Mouse (Mus musculus) erythroid progenitor cell, adult 5-6 weeks (primary cell): ENCODE results near the gene Slco1a5. TPM values are rescaled to one million over a fixed set of nuclear protein-coding genes. Genes with fewer than 3 reads are reported as not detected.
"Not testable (repeated sequence)": the region's sequence is repeated elsewhere in the genome, so short reads cannot be mapped to it uniquely, and the experiment has no call there.

Experiments used
- ATAC-seq: replicated peaks from 2 replicates; pipeline ENCODE4 v1.8.0; 2016; ENCODE audit warnings: moderate number of reproducible peaks, mild to moderate bottlenecking, moderate TSS enrichment, inconsistent platforms; ENCODE audit not compliant: poor library complexity, low FRiP score, severe bottlenecking
- total RNA-seq, 2 experiments: library from RNA; stranded (forward) in 1 of 2; stranded (reverse) in 1 of 2; fragments of 150-400 nt in 1 of 2; fragments of 186-747, 209-891 nt in 1 of 2; gene quantifications; 2 replicates each; pipeline versions ENCODE4 v1.2.3 to v1.2.4; 2015 to 2017; ENCODE audit warnings: low replicate concordance in 2 of 2

The Slco1a5 gene
- total RNA-seq, 2 experiments from 2014 or later: not detected

- ATAC-seq: no peak
These were observed 17.7 kb downstream of the Slco1a5 start for GRCm38 (mm10) chr6:142305076-142305475.

- ATAC-seq: no peak
These were observed 24.7 kb downstream of the Slco1a5 start, which contains the start of gene Iapp for GRCm38 (mm10) chr6:142298098-142298497. Iapp (plus strand) TSS chr6:142298423.

- no peak for ATAC-seq
These were observed 33.2 kb downstream of the Slco1a5 start for GRCm38 (mm10) chr6:142289413-142290118.

GRCm38 (mm10) chr6:142275721-142276442 is 46.9 kb downstream of the Slco1a5 start:
- ATAC-seq: no peak

GRCm38 (mm10) chr6:142250738-142251307 is 72.0 kb downstream of the Slco1a5 start:
- not testable (repeated sequence) for ATAC-seq

DNA sequence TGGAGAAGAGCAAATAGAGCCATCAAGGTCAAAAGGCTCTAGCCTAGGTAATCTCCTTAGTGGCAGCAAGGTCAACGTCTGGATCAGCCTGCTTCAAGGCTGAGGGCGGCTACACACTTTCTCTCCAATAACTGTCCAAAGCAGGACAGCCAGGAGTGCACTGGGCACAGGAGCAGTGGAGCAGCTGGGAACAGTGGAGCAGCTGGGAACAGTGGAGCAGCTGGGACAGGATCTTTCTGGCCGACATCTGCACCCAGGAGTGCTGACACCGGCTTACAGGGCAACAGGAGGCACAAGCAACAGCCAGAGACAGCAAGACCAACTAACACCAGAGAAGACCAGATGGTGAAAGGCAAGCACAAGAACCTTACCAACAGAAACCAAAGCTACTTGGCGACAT is 77.7 kb downstream of the Slco1a5 start:
- ATAC-seq: no peak

- no peak for ATAC-seq
These were observed 83.3 kb downstream of the Slco1a5 start for GRCm38 (mm10) chr6:142239468-142239867.

GRCm38 (mm10) chr6:142220138-142220537 is 102.6 kb downstream of the Slco1a5 start:
- ATAC-seq: no peak

DNA sequence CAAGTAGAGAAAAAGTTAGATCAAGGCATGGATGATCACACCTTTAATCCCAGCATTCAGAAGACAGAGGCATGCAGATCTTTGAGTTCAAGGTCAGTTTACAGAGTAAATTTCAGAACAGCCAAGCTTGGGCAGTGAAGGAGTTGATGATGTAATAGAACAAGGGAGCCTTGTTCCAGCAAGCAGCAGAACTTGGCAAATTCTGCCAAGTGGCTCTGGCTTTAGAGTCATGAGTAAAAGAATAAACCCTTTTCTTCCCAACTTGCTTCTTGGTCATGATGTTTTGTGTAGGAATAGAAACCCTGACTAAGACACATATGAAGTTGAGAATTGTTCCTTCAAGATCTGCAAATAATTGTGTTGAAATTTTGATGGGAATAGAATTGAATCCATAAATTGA is 111.0 kb downstream of the Slco1a5 start:
- ATAC-seq: no peak

- no peak for ATAC-seq
These were observed 113.0 kb downstream of the Slco1a5 start for GRCm38 (mm10) chr6:142209749-142210148.

DNA sequence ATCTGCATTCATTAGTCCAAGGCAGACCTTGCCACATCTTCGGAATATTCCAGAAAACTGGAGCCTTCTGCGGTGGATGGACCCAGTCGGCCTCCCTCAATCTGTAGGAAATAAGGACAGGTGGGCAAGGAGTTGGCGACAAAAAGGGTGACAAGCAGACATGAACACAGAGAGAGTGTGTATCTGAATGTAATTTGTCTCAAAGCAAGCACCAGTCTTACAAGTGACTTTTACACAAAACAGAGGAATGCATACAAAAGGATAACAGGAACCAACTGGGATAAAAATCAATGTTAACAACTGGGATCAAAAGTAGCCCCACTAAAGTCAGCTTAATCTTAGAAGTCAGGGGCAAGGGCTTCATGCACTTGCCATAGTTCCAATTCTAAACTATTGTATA is 114.4 kb downstream of the Slco1a5 start, which contains the start of gene Slco1a6:
TSS of gene Slco1a6 (minus strand) at position 101 of the 400 bp plus-strand sequence.
- no peak for ATAC-seq

GRCm38 (mm10) chr6:142200524-142200923 is 122.3 kb downstream of the Slco1a5 start:
- no peak for ATAC-seq

DNA sequence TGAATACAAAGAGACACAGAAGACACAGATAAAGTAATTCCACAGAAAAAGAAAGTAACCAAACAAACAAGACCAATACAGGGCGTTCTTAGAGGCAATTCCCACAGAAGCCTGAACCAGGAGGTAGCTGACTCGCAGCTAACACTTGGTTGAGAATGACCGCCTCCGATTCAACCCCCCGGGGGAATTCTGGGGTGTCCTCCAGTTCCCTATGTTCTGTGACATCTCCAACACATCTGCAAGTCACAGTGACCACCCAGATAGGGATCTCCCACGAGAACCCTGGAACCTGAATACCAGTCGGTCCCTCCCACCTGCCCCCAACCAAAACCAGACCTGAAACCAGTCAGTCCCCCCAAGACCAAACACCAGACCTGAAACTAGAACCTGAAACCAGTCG is 128.5 kb downstream of the Slco1a5 start:
- no peak for ATAC-seq

- ATAC-seq: no peak
These were observed 130.8 kb downstream of the Slco1a5 start for GRCm38 (mm10) chr6:142191962-142192361.

DNA sequence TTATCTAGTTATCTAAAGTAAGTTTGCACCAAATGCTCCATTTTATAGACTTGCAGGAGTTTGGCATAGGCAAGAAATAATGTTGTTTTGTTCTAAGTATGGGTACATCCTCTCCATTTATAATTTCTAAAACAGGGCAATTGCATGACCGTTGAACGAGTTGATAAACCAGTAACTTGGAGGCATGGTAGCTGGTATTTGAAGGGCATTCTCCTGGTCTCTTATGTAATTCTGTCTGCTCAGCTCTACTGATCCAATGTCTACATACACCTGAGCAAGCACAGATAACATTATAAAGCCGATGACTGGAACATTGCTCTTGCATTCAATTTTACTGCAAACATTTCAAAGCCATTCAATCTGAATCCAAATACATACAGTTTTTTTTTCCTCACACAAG is 135.4 kb downstream of the Slco1a5 start:
- ATAC-seq: no peak

GRCm38 (mm10) chr6:142185868-142186415 is 136.8 kb downstream of the Slco1a5 start:
- no peak for ATAC-seq

Other genes with a start within 250 kb of the Slco1a5 start
- gene Slco1a6, start 114.5 kb downstream of the Slco1a5 start, total RNA-seq (2015; ENCODE audit: low replicate concordance): not detected in 2 replicates
- 1.3 TPM in 1 of 2 replicates, not detected in the other for gene Slco1a6, start 114.5 kb downstream of the Slco1a5 start, total RNA-seq (2017; ENCODE audit: low replicate concordance)
- not detected in 2 replicates for gene Iapp, start 24.6 kb downstream of the Slco1a5 start, total RNA-seq (2015; ENCODE audit: low replicate concordance)
- not detected in 2 replicates for gene Iapp, start 24.6 kb downstream of the Slco1a5 start, total RNA-seq (2017; ENCODE audit: low replicate concordance)
- gene Pyroxd1, start 22.7 kb upstream of the Slco1a5 start, total RNA-seq (2015; ENCODE audit: low replicate concordance): 3.6 and 7.1 TPM in 2 replicates
- gene Pyroxd1, start 22.7 kb upstream of the Slco1a5 start, total RNA-seq (2017; ENCODE audit: low replicate concordance): 1.5 and 4.8 TPM in 2 replicates
- 23.1 and 52.6 TPM in 2 replicates for gene Recql, start 64.1 kb upstream of the Slco1a5 start, total RNA-seq (2015; ENCODE audit: low replicate concordance)
- gene Recql, start 64.1 kb upstream of the Slco1a5 start, total RNA-seq (2017; ENCODE audit: low replicate concordance): 17.1 and 23.3 TPM in 2 replicates
- 13.8 and 19.5 TPM in 2 replicates for gene Golt1b, start 64.2 kb upstream of the Slco1a5 start, total RNA-seq (2015; ENCODE audit: low replicate concordance)
- 19.9 and 30.9 TPM in 2 replicates for gene Golt1b, start 64.2 kb upstream of the Slco1a5 start, total RNA-seq (2017; ENCODE audit: low replicate concordance)
- not detected in 2 replicates for gene Spx, start 90.5 kb upstream of the Slco1a5 start, total RNA-seq (2015; ENCODE audit: low replicate concordance)
- gene Spx, start 90.5 kb upstream of the Slco1a5 start, total RNA-seq (2017; ENCODE audit: low replicate concordance): 1.7 TPM in 1 of 2 replicates, not detected in the other
- gene Gys2, start 150.1 kb upstream of the Slco1a5 start, total RNA-seq (2015; ENCODE audit: low replicate concordance): not detected in 2 replicates
- gene Gys2, start 150.1 kb upstream of the Slco1a5 start, total RNA-seq (2017; ENCODE audit: low replicate concordance): not detected in 2 replicates
- 10.1 TPM in 1 of 2 replicates, not detected in the other for gene Ldhb, start 185.0 kb upstream of the Slco1a5 start, total RNA-seq (2015; ENCODE audit: low replicate concordance)
- gene Ldhb, start 185.0 kb upstream of the Slco1a5 start, total RNA-seq (2017; ENCODE audit: low replicate concordance): 3.7 TPM in 1 of 2 replicates, not detected in the other
- gene Kcnj8, start 248.6 kb upstream of the Slco1a5 start, total RNA-seq (2015; ENCODE audit: low replicate concordance): not detected in 2 replicates
- not detected in 2 replicates for gene Kcnj8, start 248.6 kb upstream of the Slco1a5 start, total RNA-seq (2017; ENCODE audit: low replicate concordance)